Mouse (Mus musculus) hindbrain, embryonic 12.5 days (tissue): ENCODE results near the gene Arl13b. TPM values are rescaled to one million over a fixed set of nuclear protein-coding genes. Genes with fewer than 3 reads are reported as not detected.

Experiments used
- ATAC-seq: fragments of 200-750 bp; cut with Nextera tagmentation; 2 replicates; pipeline ENCODE4 v1.8.0; 2017; ENCODE audit warnings: moderate TSS enrichment; ENCODE audit not compliant: low FRiP score
- H3K27ac ChIP-seq: fragments of 300-500 bp; sonication (generic); 2 replicates; pipeline ENCODE4 v1.5.1; 2016; ENCODE audit warnings: mild to moderate bottlenecking
- H3K27me3 ChIP-seq: fragments of 300-500 bp; sonication (generic); 2 replicates; pipeline ENCODE4 v1.6.1; 2016; ENCODE audit warnings: mild to moderate bottlenecking
- H3K36me3 ChIP-seq: fragments of 300-500 bp; sonication (generic); 2 replicates; pipeline ENCODE4 v1.6.1; 2016; ENCODE audit warnings: mild to moderate bottlenecking
- H3K4me1 ChIP-seq: fragments of 300-500 bp; sonication (generic); 2 replicates; pipeline ENCODE4 v1.6.1; 2016
- H3K4me2 ChIP-seq: fragments of 300-500 bp; sonication (generic); replicated peaks from 2 replicates; pipeline ENCODE4 v1.6.1; 2016; ENCODE audit warnings: mild to moderate bottlenecking
- H3K4me3 ChIP-seq: fragments of 300-500 bp; sonication (generic); 2 replicates; pipeline ENCODE4 v1.5.1; 2016; ENCODE audit warnings: mild to moderate bottlenecking
- H3K9ac ChIP-seq: fragments of 300-500 bp; sonication (generic); 2 replicates; pipeline ENCODE4 v1.6.1; 2016; ENCODE audit warnings: mild to moderate bottlenecking, moderate library complexity
- H3K9me3 ChIP-seq: fragments of 300-500 bp; sonication (generic); replicated peaks from 2 replicates; pipeline ENCODE4 v1.6.1; 2016; ENCODE audit warnings: mild to moderate bottlenecking
- WGBS: fragments of 180-500 bp; shearing (Covaris S2); methylation state at CpG from one replicate; pipeline ENCODE4 v1.1.7; 2016; 5-methylcytosine and 5-hydroxymethylcytosine counted together
- polyA plus RNA-seq: library from polyadenylated mRNA; unstranded; fragments of >200 nt; fragmentation: Nextera tagmentation; extraction: Ambion mirVana; gene quantifications from 2 replicates; pipeline ENCODE4 v1.2.1, GENCODE M21; 2016

Arl13b gene
- polyA plus RNA-seq, 1 experiment from 2014 or later, result 21.0 TPM

- Histone ChIP-seq H3K27me3 (no peaks in the 10 kb centered on the region), H3K4me3 (peak overlapping the region; percentile 55), H3K4me2 (peak overlapping the region; percentile 76), H3K9me3 (no peaks in the 10 kb centered on the region), H3K9ac (peak overlapping the region; percentile 73), H3K4me1 (peaks cover 7% of the 10 kb centered on the region; the same call in 1 of the 2 replicates), H3K27ac (no peak overlapping the region), H3K36me3 (no peaks in the 10 kb centered on the region)
- ATAC-seq, result peak; percentile 34; the same call in 1 of the 2 replicates
- WGBS, result 15% methylated on average over 3 of the region's 3 CpGs
Observed at GRCm38 (mm10) chr16:62853611-62854126, 6.8 kb upstream of the Arl13b start.

- Histone ChIP-seq H3K4me3 (no peak overlapping the region), H3K36me3 (no peaks in the 10 kb centered on the region), H3K27ac (no peak overlapping the region), H3K27me3 (no peaks in the 10 kb centered on the region), H3K9ac (no peak overlapping the region), H3K4me2 (no peak overlapping the region), H3K4me1 (peaks cover 7% of the 10 kb centered on the region; the same call in 1 of the 2 replicates), H3K9me3 (no peaks in the 10 kb centered on the region)
- 87% methylated on average over 3 of the region's 3 CpGs for WGBS
- no peak for ATAC-seq
Observed at GRCm38 (mm10) chr16:62852464-62853252, 5.8 kb upstream of the Arl13b start.

- Histone ChIP-seq H3K4me2 (peak overlapping the region; percentile 81; the same call in 1 of the 2 replicates), H3K9ac (no peak overlapping the region), H3K4me1 (peaks cover 14% of the 10 kb centered on the region), H3K4me3 (no peak overlapping the region), H3K27ac (no peak overlapping the region), H3K9me3 (no peaks in the 10 kb centered on the region), H3K27me3 (no peaks in the 10 kb centered on the region), H3K36me3 (no peaks in the 10 kb centered on the region)
- WGBS, result 95% methylated on average over 6 of the region's 6 CpGs
- no peak for ATAC-seq
Observed at GRCm38 (mm10) chr16:62845341-62845740, 1.5 kb downstream of the Arl13b start.

GRCm38 (mm10) chr16:62834016-62834735 lies 12.7 kb downstream of the Arl13b start:
- Histone ChIP-seq H3K27me3 (no peaks in the 10 kb centered on the region), H3K9me3 (no peaks in the 10 kb centered on the region), H3K4me3 (no peak overlapping the region), H3K4me1 (no peaks in the 10 kb centered on the region), H3K9ac (no peak overlapping the region), H3K27ac (no peak overlapping the region), H3K4me2 (no peak overlapping the region), H3K36me3 (no peaks in the 10 kb centered on the region)
- no peak for ATAC-seq
- whole genome bisulfite sequencing, result 67% methylated on average over 3 of the region's 3 CpGs

GRCm38 (mm10) chr16:62832481-62832880 lies 14.4 kb downstream of the Arl13b start:
- no peaks in the 10 kb centered on the region for H3K27me3 ChIP-seq
- no peak overlapping the region for H3K4me2 ChIP-seq
- no peak overlapping the region for H3K4me3 ChIP-seq
- no peaks in the 10 kb centered on the region for H3K4me1 ChIP-seq
- WGBS, result 24% methylated on average over 4 of the region's 4 CpGs
- ATAC-seq, result no peak; the same call in 1 of the 2 replicates
- no peaks in the 10 kb centered on the region for H3K9me3 ChIP-seq
- no peak overlapping the region for H3K9ac ChIP-seq
- H3K27ac ChIP-seq, result no peak overlapping the region
- H3K36me3 ChIP-seq, result no peaks in the 10 kb centered on the region

GRCm38 (mm10) chr16:62832027-62832426 lies 14.8 kb downstream of the Arl13b start:
- H3K9ac ChIP-seq, result no peak overlapping the region
- no peak overlapping the region for H3K4me2 ChIP-seq
- H3K4me1 ChIP-seq, result no peaks in the 10 kb centered on the region
- no peak for ATAC-seq
- no peak overlapping the region for H3K4me3 ChIP-seq
- H3K27me3 ChIP-seq, result no peaks in the 10 kb centered on the region
- no peaks in the 10 kb centered on the region for H3K9me3 ChIP-seq
- no peak overlapping the region for H3K27ac ChIP-seq
- 89% methylated on average over 2 of the region's 2 CpGs for WGBS
- no peaks in the 10 kb centered on the region for H3K36me3 ChIP-seq

GRCm38 (mm10) chr16:62826156-62827001 lies 20.5 kb downstream of the Arl13b start:
- Histone ChIP-seq H3K9ac (no peak overlapping the region), H3K4me1 (no peaks in the 10 kb centered on the region), H3K9me3 (no peaks in the 10 kb centered on the region), H3K4me2 (no peak overlapping the region), H3K4me3 (no peak overlapping the region), H3K27me3 (no peaks in the 10 kb centered on the region), H3K36me3 (peaks cover 3% of the 10 kb centered on the region; the same call in 1 of the 2 replicates), H3K27ac (no peak overlapping the region)
- peak; percentile 26; the same call in 1 of the 2 replicates for ATAC-seq
- WGBS, result 78% methylated on average over 12 of the region's 12 CpGs

GRCm38 (mm10) chr16:62822472-62822871 lies 24.4 kb downstream of the Arl13b start:
- H3K27ac ChIP-seq, result no peak overlapping the region
- no peaks in the 10 kb centered on the region for H3K27me3 ChIP-seq
- H3K36me3 ChIP-seq, result peaks cover 3% of the 10 kb centered on the region; the same call in 1 of the 2 replicates
- WGBS, result 92% methylated on average over 6 of the region's 6 CpGs
- no peaks in the 10 kb centered on the region for H3K9me3 ChIP-seq
- H3K4me1 ChIP-seq, result no peaks in the 10 kb centered on the region
- no peak overlapping the region for H3K9ac ChIP-seq
- no peak overlapping the region for H3K4me3 ChIP-seq
- no peak for ATAC-seq
- H3K4me2 ChIP-seq, result no peak overlapping the region

- no peaks in the 10 kb centered on the region for H3K4me1 ChIP-seq
- WGBS, result 89% methylated on average over 5 of the region's 5 CpGs
- H3K4me3 ChIP-seq, result no peak within 1 kb of the TSS
- no peaks in the 10 kb centered on the region for H3K27me3 ChIP-seq
- H3K9me3 ChIP-seq, result no peaks in the 10 kb centered on the region
- ATAC-seq, result no peak
- H3K27ac ChIP-seq, result no peak within 1 kb of the TSS
- no peaks in the 10 kb centered on the region; the same call in 1 of the 2 replicates for H3K36me3 ChIP-seq
- no peak within 1 kb of the TSS for H3K4me2 ChIP-seq
- no peak within 1 kb of the TSS for H3K9ac ChIP-seq
Observed at GRCm38 (mm10) chr16:62814491-62814890, 32.3 kb downstream of the Arl13b start, which contains the start of gene Stx19. TSS of gene Stx19 (plus strand) at chr16:62814676.

- H3K27ac ChIP-seq, result no peak overlapping the region
- no peaks in the 10 kb centered on the region for H3K27me3 ChIP-seq
- H3K36me3 ChIP-seq, result no peaks in the 10 kb centered on the region; the same call in 1 of the 2 replicates
- H3K9me3 ChIP-seq, result no peaks in the 10 kb centered on the region
- H3K4me3 ChIP-seq, result no peak overlapping the region
- H3K4me1 ChIP-seq, result no peaks in the 10 kb centered on the region
- no peak overlapping the region for H3K4me2 ChIP-seq
- 86% methylated on average over 5 of the region's 5 CpGs for WGBS
- H3K9ac ChIP-seq, result no peak overlapping the region
- ATAC-seq, result no peak
Observed at GRCm38 (mm10) chr16:62813790-62814189, 33.0 kb downstream of the Arl13b start.

- H3K36me3 ChIP-seq, result no peaks in the 10 kb centered on the region; the same call in 1 of the 2 replicates
- H3K4me3 ChIP-seq, result no peak overlapping the region
- no peak overlapping the region for H3K4me2 ChIP-seq
- H3K27me3 ChIP-seq, result no peaks in the 10 kb centered on the region
- no peaks in the 10 kb centered on the region for H3K9me3 ChIP-seq
- no peak overlapping the region for H3K27ac ChIP-seq
- peaks cover 6% of the 10 kb centered on the region; the same call in 1 of the 2 replicates for H3K4me1 ChIP-seq
- no peak for ATAC-seq
- H3K9ac ChIP-seq, result no peak overlapping the region
- WGBS, result 92% methylated on average over 4 of the region's 4 CpGs
Observed at GRCm38 (mm10) chr16:62810855-62811254, 36.0 kb downstream of the Arl13b start.
